Mouse (Mus musculus) heart, adult 18-20 months (tissue): Measurements from ENCODE around the gene Ppp1cc. TPM values are rescaled to one million over a fixed set of nuclear protein-coding genes. Genes with fewer than 3 reads are reported as not detected.

Experiments used
- DNase-seq, 2 experiments: peaks; one replicate each; pipeline ENCODE4 v3.0.0; 2021 to 2022; ENCODE audit warnings: mixed read lengths in 1 of 2
- long read RNA-seq, 2 experiments: library from polyadenylated mRNA; stranded (forward); transcript quantifications; one replicate each; pipeline ENCODE4 v2.0.0; 2021
- total RNA-seq, 2 experiments: library from RNA; stranded (reverse); gene quantifications; 2 replicates each; pipeline ENCODE4 v1.2.3; 2021

Gene Ppp1cc
- total RNA-seq = 100 to 1,000 TPM; 105 to 113 TPM
- long read RNA-seq, experiment 1, transcript Ppp1cc-202 (7 exons, 2,384 nt) = major isoform, 60 of 81 reads
- long read RNA-seq, experiment 1, transcript Ppp1cc-201 (8 exons, 1,442 nt) = minor isoform, 16 of 81 reads
- long read RNA-seq, experiment 1, partial matches to known transcripts = 2 of 81 reads
- long read RNA-seq, experiment 1, other reads (novel, unspliced or antisense) = 3 of 81 reads
- long read RNA-seq, experiment 2, transcript Ppp1cc-201 (8 exons, 1,442 nt) = minor isoform, 11 of 46 reads
- long read RNA-seq, experiment 2, transcript Ppp1cc-202 (7 exons, 2,384 nt) = major isoform, 27 of 46 reads
- long read RNA-seq, experiment 2, partial matches to known transcripts = 2 of 46 reads
- long read RNA-seq, experiment 2, other reads (novel, unspliced or antisense) = 3 of 46 reads

- peak; percentile 90 to 94 for DNase-seq
These were observed at the start of gene Ppp1cc for GRCm38 (mm10) chr5:122157827-122158381. Gene Ppp1cc, plus strand, starts transcription at chr5:122158278.

- peak; percentile 54 to 67 for DNase-seq
These were observed 48.6 kb upstream of the Ppp1cc start for GRCm38 (mm10) chr5:122109325-122110060.

GRCm38 (mm10) chr5:122110625-122111024 lies 47.5 kb upstream of the Ppp1cc start:
- DNase-seq = no peak

GRCm38 (mm10) chr5:122111091-122111932 lies 46.8 kb upstream of the Ppp1cc start:
- peak in 1 of 2 experiments; percentile 32 for DNase-seq

- no peak for DNase-seq
These were observed 46.2 kb upstream of the Ppp1cc start for GRCm38 (mm10) chr5:122111933-122112248.

GRCm38 (mm10) chr5:122113450-122113849 lies 44.6 kb upstream of the Ppp1cc start:
- no peak for DNase-seq

- peak in 1 of 2 experiments; percentile 78 for DNase-seq
These were observed 43.9 kb upstream of the Ppp1cc start for GRCm38 (mm10) chr5:122114176-122114575.

- no peak for DNase-seq
These were observed 42.8 kb upstream of the Ppp1cc start for GRCm38 (mm10) chr5:122115266-122115763.

- DNase-seq = no peak
These were observed 41.8 kb upstream of the Ppp1cc start for GRCm38 (mm10) chr5:122116243-122116642.

GRCm38 (mm10) chr5:122125211-122125760 lies 32.8 kb upstream of the Ppp1cc start:
- no peak for DNase-seq

- DNase-seq = peak; percentile 80 to 90
These were observed 28.9 kb upstream of the Ppp1cc start for GRCm38 (mm10) chr5:122129068-122129655.

- no peak for DNase-seq
These were observed 27.6 kb upstream of the Ppp1cc start for GRCm38 (mm10) chr5:122130341-122130998.

GRCm38 (mm10) chr5:122131076-122132051 lies 26.7 kb upstream of the Ppp1cc start:
- DNase-seq = peak; percentile 87 to 95

GRCm38 (mm10) chr5:122132167-122133049 lies 25.7 kb upstream of the Ppp1cc start:
- DNase-seq = no peak

GRCm38 (mm10) chr5:122133050-122133389 lies 25.1 kb upstream of the Ppp1cc start:
- no peak for DNase-seq

- DNase-seq = no peak
These were observed 23.4 kb upstream of the Ppp1cc start for GRCm38 (mm10) chr5:122134395-122135289.

- peak in 1 of 2 experiments; percentile 39 for DNase-seq
These were observed 22.7 kb upstream of the Ppp1cc start for GRCm38 (mm10) chr5:122135290-122135882.
